Mouse (Mus musculus) right cerebral cortex, postnatal 25 days (tissue): ENCODE data around the gene Vwa8.

Experiments
- DNase-seq: peaks from one replicate; pipeline ENCODE4 v3.0.0; 2022

Vwa8 gene

DNA sequence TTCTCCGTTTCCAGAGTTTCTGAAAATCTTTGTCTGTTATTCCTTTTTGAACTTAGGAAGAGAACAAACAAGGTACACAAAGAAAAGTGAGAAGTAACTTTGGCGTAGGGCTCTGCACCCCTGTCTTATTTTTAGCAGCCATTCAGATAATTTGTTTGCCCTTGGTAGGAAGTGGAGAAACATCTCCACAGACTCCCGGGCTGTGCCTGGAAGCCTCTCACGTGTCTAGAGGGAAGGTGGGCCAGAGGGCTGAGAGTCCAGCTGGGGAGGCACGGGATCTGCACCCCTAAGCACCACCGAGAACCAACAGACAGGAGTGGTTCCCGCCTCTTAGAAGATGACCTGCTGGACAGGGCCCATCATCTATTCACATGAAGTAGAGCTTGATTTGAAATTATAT is 302.9 kb downstream of the Vwa8 start:
- no peak for DNase-seq

- no peak for DNase-seq
These were observed 305.0 kb downstream of the Vwa8 start for GRCm38 (mm10) chr14:79153896-79154295.

- DNase-seq = no peak
These were observed 306.1 kb downstream of the Vwa8 start for GRCm38 (mm10) chr14:79154961-79155360.

GRCm38 (mm10) chr14:79156526-79157411 is 307.9 kb downstream of the Vwa8 start:
- DNase-seq = no peak

GRCm38 (mm10) chr14:79157451-79158218 is 308.8 kb downstream of the Vwa8 start:
- DNase-seq = no peak

- DNase-seq = no peak
These were observed 309.3 kb downstream of the Vwa8 start for GRCm38 (mm10) chr14:79158219-79158521.

DNA sequence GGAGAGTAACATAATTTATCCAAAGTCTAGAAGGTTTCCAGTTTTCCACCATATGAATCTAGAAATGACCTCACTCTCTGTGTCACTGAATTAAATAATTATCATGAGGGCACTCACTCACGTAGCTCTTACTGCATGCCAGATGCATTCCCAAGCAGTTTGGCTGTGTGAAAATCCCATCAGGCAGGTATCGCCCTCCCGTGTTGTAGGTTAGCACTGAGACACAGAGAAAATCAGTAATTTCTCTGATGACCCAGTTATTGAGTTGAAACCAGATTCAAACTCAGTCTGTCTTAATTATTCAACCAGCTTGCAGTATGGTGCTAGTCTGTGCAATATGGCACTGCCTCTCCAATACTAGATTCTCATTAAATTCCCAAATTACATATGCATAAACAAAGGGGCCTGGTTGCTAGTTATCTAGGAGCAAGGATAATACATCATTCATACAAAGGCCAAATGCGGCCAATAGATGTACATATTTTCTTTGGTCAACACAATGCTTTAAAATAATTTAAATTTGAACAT is 309.9 kb downstream of the Vwa8 start:
- no peak for DNase-seq

DNA sequence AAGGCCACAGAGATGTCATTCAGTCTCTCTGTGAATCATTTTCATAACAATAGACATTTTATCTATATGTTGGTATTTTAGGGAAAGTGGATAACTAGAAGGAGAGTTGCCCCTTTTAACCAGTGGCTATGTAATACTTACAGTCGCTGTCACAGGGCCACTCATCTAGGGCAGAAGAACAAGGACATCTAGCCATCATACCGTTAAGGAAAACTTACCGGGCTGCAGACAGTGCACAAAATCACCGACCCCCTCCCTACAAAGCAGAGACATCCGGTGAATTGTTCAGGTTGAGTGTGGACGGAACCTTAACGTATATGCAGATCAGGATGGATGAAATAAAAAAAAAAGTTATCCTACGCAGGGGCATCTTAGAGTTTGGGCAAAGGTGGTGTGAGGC is 310.6 kb downstream of the Vwa8 start:
- DNase-seq = no peak

DNA sequence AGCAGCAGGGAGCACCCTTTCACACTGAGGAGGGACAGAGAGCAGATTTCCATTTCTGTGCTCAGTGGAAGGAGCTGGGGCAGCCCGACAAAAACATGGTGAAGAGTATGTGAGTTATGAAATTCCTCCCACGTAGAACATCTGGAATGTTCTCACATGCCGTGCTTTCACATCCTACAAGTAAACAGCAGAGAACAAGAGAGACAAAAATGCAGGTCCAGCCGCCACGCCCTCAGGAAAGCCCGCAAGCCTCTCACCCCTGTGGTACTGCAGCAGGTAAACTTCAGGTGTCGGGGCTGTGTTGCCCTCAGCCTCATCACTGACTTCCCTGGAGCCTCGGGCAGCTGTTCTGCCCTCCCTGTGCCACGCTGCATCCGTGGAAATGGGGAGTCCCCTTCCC is 311.6 kb downstream of the Vwa8 start:
- DNase-seq = no peak

GRCm38 (mm10) chr14:79160966-79161365 is 312.1 kb downstream of the Vwa8 start:
- DNase-seq = no peak

DNA sequence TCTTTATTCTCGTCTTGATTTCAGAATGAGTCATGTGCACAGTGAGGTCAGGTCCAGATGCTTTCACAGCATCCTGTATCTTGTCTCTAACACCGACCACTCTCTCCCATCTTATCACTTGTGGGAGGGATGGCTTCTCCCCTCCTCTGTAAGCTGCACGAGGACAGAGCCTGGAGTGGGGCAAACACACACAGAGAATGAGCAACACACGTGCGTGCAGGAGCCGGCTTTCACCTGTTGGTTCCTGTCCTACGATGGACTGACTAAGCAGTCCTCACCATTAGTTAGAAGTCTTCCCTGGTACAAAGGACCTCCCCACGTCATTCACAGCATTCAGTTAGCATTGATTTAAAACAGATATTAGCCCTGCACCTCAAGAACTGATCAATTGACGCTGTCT is 312.9 kb downstream of the Vwa8 start:
- DNase-seq = no peak

- no peak for DNase-seq
These were observed 313.8 kb downstream of the Vwa8 start for GRCm38 (mm10) chr14:79162678-79163077.

GRCm38 (mm10) chr14:79164334-79164733 is 315.5 kb downstream of the Vwa8 start:
- no peak for DNase-seq

DNA sequence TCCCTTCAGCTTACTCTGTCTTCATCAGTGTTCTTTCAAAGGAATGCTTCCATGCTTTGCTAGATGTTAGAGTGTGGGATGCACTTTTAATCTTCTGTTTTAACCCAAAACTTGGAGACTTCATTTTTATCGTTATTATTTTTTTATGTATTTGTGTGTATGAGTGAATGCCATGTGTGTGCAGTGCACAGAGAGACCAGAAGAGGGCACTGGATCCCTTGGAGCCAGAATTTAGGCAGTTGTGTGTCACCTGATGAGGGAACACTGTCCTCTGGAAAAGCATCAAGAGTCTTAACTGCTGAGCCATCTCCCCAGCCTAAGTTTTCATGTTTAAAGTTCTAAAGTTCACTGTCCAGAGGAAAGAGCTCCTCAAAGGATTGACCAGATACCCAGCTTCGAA is 316.1 kb downstream of the Vwa8 start:
- no peak for DNase-seq

DNA sequence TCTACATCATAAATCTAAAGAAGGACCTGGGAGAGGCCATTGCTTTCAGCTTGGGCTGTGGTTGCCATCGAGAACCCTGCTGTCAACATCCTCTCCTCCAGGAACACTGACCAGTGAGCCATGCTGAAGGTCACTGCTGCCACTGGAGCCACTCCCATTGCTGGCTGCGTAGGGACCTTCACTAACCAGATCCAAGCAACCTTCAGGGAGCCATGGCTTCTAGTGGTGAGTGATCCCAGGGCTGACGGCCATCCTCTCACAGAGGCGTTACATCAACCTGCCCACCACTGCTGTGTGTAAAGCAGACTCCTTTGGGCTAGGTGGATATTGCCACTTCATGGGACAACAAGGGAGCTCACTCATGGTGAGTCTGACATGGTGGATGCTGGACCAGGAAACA is 325.7 kb downstream of the Vwa8 start:
- DNase-seq = no peak

GRCm38 (mm10) chr14:79177754-79178153 is 328.9 kb downstream of the Vwa8 start:
- peak; percentile 52 for DNase-seq

- DNase-seq = no peak
These were observed 329.4 kb downstream of the Vwa8 start for GRCm38 (mm10) chr14:79178247-79178646.

DNA sequence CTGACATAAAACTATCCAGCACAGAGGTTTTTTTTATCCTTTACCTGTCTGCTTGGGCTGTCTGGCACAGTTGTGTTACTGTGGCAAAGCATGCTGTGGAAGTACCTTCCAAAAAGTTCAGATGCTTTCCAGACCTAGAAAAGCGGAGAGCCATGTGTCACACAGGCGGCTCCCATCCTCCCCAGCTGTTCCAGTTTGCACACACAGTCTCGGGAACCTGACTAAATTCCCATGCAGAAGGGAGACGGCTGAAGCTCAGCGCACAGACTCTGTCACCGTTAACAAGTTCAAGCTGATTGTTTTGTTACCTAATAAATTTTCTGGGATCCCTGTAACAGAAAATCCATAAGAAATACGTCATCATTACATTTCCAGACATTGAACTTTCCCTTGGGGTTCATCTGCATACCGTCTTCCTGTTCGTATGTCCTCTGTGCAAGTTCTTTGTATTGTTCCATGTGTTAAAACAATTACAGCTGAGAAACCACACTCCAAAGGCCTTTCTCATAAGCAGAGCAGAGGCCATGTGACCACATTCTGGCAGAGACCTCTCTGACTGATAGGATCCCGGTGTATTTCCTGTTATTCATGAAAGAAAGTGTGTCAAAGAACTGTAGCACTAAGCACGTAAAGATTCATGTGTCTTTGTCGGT is 331.4 kb downstream of the Vwa8 start:
- DNase-seq = no peak

DNA sequence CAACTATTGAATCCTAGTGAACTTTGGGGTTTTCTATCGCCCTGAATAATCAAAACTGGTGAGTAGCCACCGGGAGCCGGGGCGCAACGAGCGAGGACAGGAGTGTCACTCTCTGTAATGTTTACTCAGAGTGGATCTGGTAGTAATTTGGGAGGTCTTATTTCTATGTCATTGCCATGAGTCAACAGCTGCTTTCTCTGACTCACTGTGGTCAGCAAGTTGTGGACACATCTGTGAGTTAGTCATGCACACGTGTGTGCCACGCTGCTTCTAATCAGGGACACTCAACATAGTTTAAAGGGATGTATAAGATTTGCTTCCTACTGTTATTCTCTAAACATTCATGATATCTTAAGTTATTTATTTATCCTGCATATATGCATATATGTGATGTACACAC is 332.9 kb downstream of the Vwa8 start:
- DNase-seq = no peak

- DNase-seq = no peak
These were observed 333.9 kb downstream of the Vwa8 start for GRCm38 (mm10) chr14:79182801-79183200.

- DNase-seq = no peak
These were observed 334.4 kb downstream of the Vwa8 start for GRCm38 (mm10) chr14:79183261-79183660.

GRCm38 (mm10) chr14:79184071-79184470 is 335.2 kb downstream of the Vwa8 start:
- no peak for DNase-seq

GRCm38 (mm10) chr14:79185018-79185685 is 336.3 kb downstream of the Vwa8 start:
- no peak for DNase-seq
